Mouse (Mus musculus) lung, adult 2 months (tissue): ENCODE data around the gene Slc38a6.

Source experiments
- CTCF ChIP-seq: fragments of 200-500 bp; IDR thresholded peaks from 2 replicates; pipeline ENCODE4 v1.5.1; 2011; ENCODE audit warnings: mild to moderate bottlenecking, low read length, control low read depth; ENCODE audit not compliant: insufficient read depth
- POLR2A ChIP-seq: fragments of 200-500 bp; IDR thresholded peaks from 2 replicates; pipeline ENCODE4 v1.6.1; 2011; ENCODE audit warnings: low read depth, mild to moderate bottlenecking, control low read depth, low read length, borderline replicate concordance; ENCODE audit errors: extremely low read depth

DNA sequence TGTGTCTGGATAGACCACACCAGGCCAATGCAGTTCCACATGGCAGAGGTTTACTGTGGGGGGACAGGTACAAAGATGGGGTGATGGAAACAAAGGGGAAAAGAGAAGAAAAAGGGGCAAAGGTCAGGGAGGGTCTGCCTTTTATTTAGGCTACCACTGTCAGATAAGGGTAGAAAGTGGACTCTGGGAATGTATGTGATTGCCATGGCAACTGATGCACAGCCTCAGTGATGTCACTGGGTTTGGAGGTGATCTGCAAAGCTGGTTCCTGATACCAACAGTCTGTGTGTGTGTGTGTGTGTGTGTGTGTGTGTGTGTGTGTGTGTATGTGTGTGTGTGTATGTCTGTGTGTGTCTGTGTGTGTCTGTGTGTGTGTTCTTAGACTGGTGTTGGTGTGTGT, 106.4 kb downstream of the Slc38a6 start:
- no peak for TF ChIP-seq CTCF
- TF ChIP-seq POLR2A: no peak
